Mouse (Mus musculus) heart, adult 8-10 months (tissue): ENCODE data around the gene Mn1. TPM values are rescaled to one million over a fixed set of nuclear protein-coding genes. Genes with fewer than 3 reads are reported as not detected.

ENCODE experiments used
- DNase-seq: peaks from one replicate; pipeline ENCODE4 v3.0.0; 2022; ENCODE audit warnings: low spot score
- total RNA-seq, 4 experiments: library from RNA; stranded (reverse); gene quantifications; 2 replicates each; pipeline ENCODE4 v1.2.4; 2022

The Mn1 gene
- total RNA-seq, 4 experiments from 2014 or later: 13.9 to 21.6 (median 19.8) TPM

DNA sequence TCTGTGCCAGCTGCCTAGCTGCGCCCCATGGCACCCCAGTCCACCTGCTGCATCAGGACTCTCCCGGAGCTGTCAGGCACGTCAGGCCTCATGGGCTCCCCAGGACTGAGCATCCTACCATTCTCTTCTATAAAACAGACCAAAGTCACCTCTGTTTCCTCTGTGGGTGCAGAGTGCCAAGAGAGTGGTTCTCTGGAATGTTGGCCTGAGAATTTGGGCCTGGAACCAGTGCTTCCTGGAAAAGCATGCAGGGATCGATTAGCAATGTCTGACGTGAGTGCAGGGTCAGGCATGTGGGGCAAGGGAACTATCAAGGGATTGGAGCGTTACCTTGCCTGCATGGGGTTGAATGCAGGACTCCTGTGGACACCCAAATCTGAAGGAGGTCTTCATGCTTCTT is 59.0 kb downstream of the Mn1 start:
- DNase-seq: no peak

DNA sequence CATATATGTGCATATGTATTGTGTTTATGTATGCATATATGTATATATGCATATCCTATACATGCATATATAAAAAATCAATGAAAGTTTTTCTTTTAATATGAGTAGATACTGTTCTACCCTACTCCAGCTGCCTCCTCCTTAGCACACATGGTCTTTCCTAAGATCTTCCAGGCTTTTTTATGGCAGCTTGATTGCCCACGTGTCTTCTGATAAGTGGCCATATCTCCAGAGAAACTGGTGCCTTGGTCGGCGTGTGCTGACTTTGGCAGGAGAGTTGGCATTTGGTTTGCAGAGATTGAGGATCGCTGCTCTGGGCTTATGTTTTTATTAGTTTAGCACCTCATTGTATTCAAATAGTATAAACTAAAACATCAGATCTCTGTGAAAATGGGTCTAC is 68.7 kb downstream of the Mn1 start:
- DNase-seq: no peak

DNA sequence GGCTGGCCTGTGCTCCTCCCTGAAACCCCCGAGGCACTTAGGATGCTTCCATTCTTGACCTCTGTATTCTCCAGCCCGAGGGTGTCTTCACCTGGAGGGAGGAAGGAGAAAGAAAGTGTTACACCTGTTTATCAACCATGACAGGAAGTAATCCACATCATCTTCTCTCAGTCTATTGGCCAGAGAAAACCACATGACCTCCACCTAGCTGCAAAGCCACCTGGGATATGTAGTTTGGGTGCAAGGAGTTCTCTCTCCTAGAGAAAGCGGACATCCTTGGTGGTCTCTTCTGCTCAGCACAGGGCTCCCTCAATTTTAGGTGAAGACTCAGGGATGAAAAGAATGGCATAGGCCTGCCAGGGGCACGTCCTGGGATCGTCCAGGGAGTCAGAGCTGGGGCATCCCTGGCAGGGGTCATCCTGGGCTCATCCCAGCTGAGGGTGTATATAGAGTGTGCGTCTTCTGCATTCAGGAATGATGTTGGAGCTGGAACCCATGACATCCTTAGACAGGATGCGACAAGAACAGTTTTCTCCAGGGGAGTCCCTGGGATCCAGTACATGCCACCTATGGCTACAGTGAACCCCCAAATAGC is 72.0 kb downstream of the Mn1 start:
- DNase-seq: no peak

DNA sequence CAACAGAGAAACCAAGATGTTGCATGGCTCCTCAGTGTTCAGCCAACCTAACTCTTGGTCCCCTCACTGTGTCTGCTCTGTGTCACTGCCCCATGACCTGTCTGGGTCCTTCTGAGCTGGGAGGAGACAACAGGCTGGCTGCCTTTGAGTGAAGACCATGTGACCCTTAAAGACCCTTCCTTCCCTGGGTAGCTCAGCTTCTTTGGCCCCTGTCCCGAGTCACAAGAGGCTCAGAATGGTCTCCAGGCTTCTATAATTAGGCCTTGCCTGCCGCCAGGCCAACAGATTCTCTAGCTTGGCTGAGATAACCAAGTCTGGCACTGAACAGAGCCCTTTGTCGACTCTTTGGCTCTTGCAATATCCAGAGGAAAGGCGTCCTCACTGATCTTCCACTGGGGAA is 73.4 kb downstream of the Mn1 start:
- peak; percentile 80 for DNase-seq

DNA sequence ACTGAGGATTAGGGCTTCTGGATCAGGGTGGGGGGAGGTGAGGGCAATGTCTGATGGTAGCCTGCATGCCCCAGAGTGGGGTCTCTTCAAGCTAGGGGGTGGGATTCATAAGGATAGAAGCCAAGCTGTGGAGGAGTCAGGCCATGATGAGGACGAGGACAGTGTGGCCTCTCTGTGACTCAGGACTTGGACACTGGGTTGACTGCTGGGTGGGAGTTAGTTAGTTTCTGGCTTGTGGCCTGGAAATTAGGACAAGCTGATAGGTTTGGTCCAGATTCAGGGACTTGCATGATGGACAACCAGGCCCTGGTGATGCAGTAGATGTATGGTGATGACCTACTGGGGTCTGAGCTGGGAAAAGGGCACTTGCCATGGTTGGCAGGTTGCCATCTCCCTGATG is 74.3 kb downstream of the Mn1 start:
- peak; percentile 31 for DNase-seq

DNA sequence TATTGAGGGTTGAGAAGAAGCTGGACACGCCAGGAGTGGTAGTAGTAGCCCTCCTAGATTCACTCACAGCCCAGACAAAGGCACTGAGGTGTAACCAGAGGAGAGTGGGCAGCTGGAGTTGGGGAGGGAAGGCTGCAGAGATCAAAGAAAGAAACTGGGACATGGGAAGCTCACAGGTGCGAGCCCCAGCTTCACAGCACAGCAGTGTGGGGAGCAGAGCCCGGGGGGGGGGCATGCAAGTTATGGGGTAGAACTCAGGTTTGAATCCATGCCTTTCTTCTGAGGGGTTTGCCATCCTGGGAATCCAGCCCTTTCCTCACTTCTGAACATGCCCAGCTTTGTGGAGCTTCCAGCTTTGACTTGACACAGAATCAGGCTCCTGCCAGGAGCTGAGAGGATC is 82.9 kb downstream of the Mn1 start:
- DNase-seq: no peak

DNA sequence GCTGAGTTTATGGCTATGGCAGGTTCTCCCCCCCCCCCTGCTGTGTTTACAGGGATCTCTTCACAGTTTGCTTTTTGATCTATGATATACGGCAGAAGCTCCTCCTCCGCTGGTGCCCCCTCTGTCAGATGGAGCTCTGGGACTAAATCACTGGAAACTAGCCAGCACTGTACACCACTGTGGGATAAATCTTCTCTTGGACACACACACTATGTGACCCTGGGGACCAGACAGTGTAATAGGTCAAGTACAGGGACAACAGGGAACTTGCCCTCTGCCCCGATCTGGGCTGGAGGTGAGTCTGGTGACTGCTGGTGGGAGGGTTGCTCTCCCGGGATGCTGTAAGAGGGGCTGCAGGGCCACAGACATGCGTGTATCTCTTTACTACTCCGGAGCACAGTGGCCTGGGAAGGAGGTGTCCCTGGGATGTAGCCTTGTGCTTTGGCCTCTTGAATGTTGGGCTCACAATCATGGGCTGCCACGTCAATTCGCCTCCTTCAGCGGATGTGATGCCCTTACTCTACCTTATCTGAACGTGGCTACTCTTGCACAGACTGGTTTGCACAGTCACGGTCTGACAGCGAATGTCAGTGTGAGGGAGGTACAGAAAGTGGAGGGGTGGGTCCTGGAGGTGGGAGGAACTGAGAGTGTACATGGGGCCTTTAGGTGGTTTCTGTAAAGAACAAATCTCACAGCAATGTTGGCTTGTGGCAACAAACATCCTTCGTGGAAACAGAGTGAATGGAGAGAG is 84.7 kb downstream of the Mn1 start:
- DNase-seq: no peak

DNA sequence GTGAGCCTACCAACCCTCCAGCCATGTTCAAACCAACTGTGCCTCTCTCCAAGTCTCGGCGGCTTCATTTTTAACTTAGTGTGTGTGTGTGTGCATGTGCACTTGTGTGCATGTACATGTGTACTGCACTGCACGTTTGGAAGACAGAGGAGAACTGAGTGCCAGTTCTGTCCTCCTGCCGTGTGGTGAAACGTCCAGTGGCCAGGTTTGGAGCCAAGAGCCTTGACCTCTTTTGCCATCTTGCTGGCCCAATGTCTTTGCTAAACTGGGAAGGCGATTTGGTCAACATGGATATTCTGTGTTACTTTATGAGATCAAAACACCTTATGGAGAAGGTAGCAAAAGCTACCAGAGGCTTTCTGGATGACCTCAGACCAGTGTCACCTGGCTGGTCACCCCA is 88.1 kb downstream of the Mn1 start:
- no peak for DNase-seq

DNA sequence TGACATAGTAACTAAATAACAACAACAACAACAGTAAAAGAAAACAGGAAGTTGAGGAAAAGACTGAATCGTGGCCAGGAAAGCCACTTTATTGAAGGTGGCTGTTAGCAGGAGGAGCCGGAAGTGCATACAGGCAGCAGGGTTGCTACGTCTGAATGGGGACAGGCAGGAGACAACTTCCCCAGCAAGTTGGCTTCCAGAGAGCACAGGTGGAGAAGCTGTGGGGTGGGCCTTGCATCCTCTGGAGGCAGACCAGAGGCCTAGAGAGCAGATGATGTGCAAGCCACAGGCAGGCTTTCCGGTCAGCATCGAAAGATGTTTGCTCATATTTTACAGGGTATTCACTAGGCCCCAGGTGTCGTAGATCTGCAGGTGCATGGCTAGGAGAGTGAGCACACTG is 88.7 kb downstream of the Mn1 start:
- DNase-seq: no peak

DNA sequence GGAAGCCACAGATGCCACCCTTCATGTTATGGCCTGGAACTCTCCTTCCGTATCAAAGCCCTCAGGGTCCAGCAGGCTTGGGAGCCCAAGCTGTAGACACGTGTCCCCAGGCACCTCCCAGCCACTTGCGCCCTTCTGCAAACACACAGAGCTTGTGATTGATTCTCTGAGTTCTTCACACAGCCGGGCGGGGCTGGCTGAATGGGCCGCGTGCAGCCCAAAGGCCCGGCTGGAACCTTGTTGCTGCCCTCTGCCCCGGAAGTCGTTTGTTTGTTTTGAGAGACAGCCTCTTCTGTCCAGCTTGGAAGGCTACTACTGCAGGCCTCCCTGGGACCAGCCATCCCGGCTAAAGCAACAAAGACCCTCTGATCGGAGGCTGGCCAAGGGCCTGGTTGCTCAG is 89.2 kb downstream of the Mn1 start:
- DNase-seq: no peak

Other genes starting within 250 kb of the Mn1 start
- 10 to 100 TPM; 36.5 to 43.9 (median 39.8) TPM for gene Pitpnb, start 86.6 kb upstream of the Mn1 start, total RNA-seq